Mouse (Mus musculus) kidney, adult 2 months (tissue): ENCODE measurements around the gene Lrrc74a. TPM values are rescaled to one million over a fixed set of nuclear protein-coding genes. Genes with fewer than 3 reads are reported as not detected.

ENCODE experiments used
- DNase-seq: peaks from one replicate; pipeline ENCODE4 v3.0.0; 2021
- H3K27ac ChIP-seq: fragments of 200-500 bp; 2 replicates; pipeline ENCODE4 v1.5.1; 2012; ENCODE audit warnings: low read depth, low read length, control low read depth, inconsistent platforms; ENCODE audit not compliant: insufficient read depth
- H3K27me3 ChIP-seq: fragments of 200-500 bp; replicated peaks from 2 replicates; pipeline ENCODE4 v1.6.1; 2012; ENCODE audit warnings: mild to moderate bottlenecking, moderate library complexity, low read length, inconsistent platforms; ENCODE audit not compliant: control insufficient read depth, insufficient read depth
- H3K36me3 ChIP-seq: fragments of 200-500 bp; 2 replicates; pipeline ENCODE4 v1.6.1; 2012; ENCODE audit warnings: mild to moderate bottlenecking, moderate library complexity, low read length, inconsistent platforms; ENCODE audit not compliant: control insufficient read depth, insufficient read depth
- H3K4me1 ChIP-seq: fragments of 200-500 bp; 2 replicates; pipeline ENCODE4 v1.6.1; 2011; ENCODE audit warnings: low read length; ENCODE audit not compliant: control insufficient read depth, insufficient read depth
- H3K4me3 ChIP-seq: fragments of 200-500 bp; 2 replicates; pipeline ENCODE4 v1.5.1; 2011; ENCODE audit warnings: mild to moderate bottlenecking, low read depth, low read length, control low read depth; ENCODE audit not compliant: insufficient read depth
- CTCF ChIP-seq: fragments of 200-500 bp; conservative IDR thresholded peaks from 2 replicates; pipeline ENCODE4 v1.5.1; 2011; ENCODE audit warnings: low read depth, mild to moderate bottlenecking, control low read depth, low read length, moderate library complexity, mixed read lengths; ENCODE audit not compliant: insufficient read depth, insufficient read length
- POLR2A ChIP-seq: fragments of 200-500 bp; IDR thresholded peaks from one replicate; pipeline ENCODE4 v1.6.1; 2011; ENCODE audit warnings: low read depth, low read length, control low read depth
- WGBS: fragments of 180-500 bp; shearing (Covaris S2); methylation state at CpG from one replicate; pipeline ENCODE4 v1.1.7; 2018; 5-methylcytosine and 5-hydroxymethylcytosine counted together
- polyA plus RNA-seq: library from polyadenylated mRNA; depleted of rRNA; stranded (reverse); fragments of >200 nt; gene quantifications from 2 replicates; pipeline ENCODE4 v1.2.3, GENCODE M21; 2012

Gene Lrrc74a
- polyA plus RNA-seq, 1 experiment = not detected

GRCm38 (mm10) chr12:86701491-86701890, 32.7 kb upstream of the Lrrc74a start:
- no peaks in the 10 kb centered on the region for H3K36me3 ChIP-seq
- WGBS = 90% methylated on average over 4 of the region's 4 CpGs
- no peak overlapping the region for H3K4me3 ChIP-seq
- no peak overlapping the region for H3K27ac ChIP-seq
- no peaks in the 10 kb centered on the region for H3K4me1 ChIP-seq
- DNase-seq = no peak
- TF ChIP-seq CTCF = no peak
- H3K27me3 ChIP-seq = no peaks in the 10 kb centered on the region

- H3K4me3 ChIP-seq = no peak overlapping the region
- 98% methylated on average over 3 of the region's 3 CpGs for WGBS
- H3K27ac ChIP-seq = no peak overlapping the region
- H3K4me1 ChIP-seq = no peaks in the 10 kb centered on the region
- H3K27me3 ChIP-seq = no peaks in the 10 kb centered on the region
- TF ChIP-seq CTCF (no peak), POLR2A (no peak)
- no peak for DNase-seq
- H3K36me3 ChIP-seq = no peaks in the 10 kb centered on the region
Measured at GRCm38 (mm10) chr12:86702690-86703089, 31.5 kb upstream of the Lrrc74a start.

GRCm38 (mm10) chr12:86705843-86706242, 28.3 kb upstream of the Lrrc74a start:
- Histone ChIP-seq H3K36me3 (no peaks in the 10 kb centered on the region), H3K27ac (no peak overlapping the region), H3K4me1 (no peaks in the 10 kb centered on the region), H3K4me3 (no peak overlapping the region), H3K27me3 (no peaks in the 10 kb centered on the region)
- WGBS = 84% methylated on average over 5 of the region's 5 CpGs
- TF ChIP-seq POLR2A = no peak
- no peak for TF ChIP-seq CTCF
- no peak for DNase-seq

GRCm38 (mm10) chr12:86714026-86714425, 20.1 kb upstream of the Lrrc74a start:
- 77% methylated on average over 5 of the region's 5 CpGs for WGBS
- TF ChIP-seq CTCF = no peak; the same call in 1 of the 2 replicates
- no peak for TF ChIP-seq POLR2A
- Histone ChIP-seq H3K27ac (no peak overlapping the region), H3K4me1 (no peaks in the 10 kb centered on the region), H3K27me3 (no peaks in the 10 kb centered on the region), H3K36me3 (no peaks in the 10 kb centered on the region), H3K4me3 (no peak overlapping the region)
- no peak for DNase-seq

- H3K27me3 ChIP-seq = no peaks in the 10 kb centered on the region
- no peak overlapping the region for H3K4me3 ChIP-seq
- peak; percentile 70 for TF ChIP-seq CTCF
- no peak for TF ChIP-seq POLR2A
- H3K36me3 ChIP-seq = no peaks in the 10 kb centered on the region
- peak; percentile 50 for DNase-seq
- H3K27ac ChIP-seq = no peak overlapping the region
- 62% methylated on average over 5 of the region's 5 CpGs for WGBS
- no peaks in the 10 kb centered on the region for H3K4me1 ChIP-seq
Measured at GRCm38 (mm10) chr12:86715401-86715800, 18.8 kb upstream of the Lrrc74a start.

GRCm38 (mm10) chr12:86716962-86717361, 17.2 kb upstream of the Lrrc74a start:
- WGBS = 81% methylated on average over 11 of the region's 11 CpGs
- no peaks in the 10 kb centered on the region for H3K27me3 ChIP-seq
- no peak for TF ChIP-seq POLR2A
- TF ChIP-seq CTCF = no peak
- no peak overlapping the region for H3K27ac ChIP-seq
- DNase-seq = no peak
- no peaks in the 10 kb centered on the region for H3K4me1 ChIP-seq
- H3K36me3 ChIP-seq = no peaks in the 10 kb centered on the region
- no peak overlapping the region for H3K4me3 ChIP-seq

GRCm38 (mm10) chr12:86719961-86720639, 14.1 kb upstream of the Lrrc74a start:
- no peak for DNase-seq
- Histone ChIP-seq H3K4me1 (no peaks in the 10 kb centered on the region), H3K27ac (no peak overlapping the region), H3K4me3 (no peak overlapping the region), H3K27me3 (no peaks in the 10 kb centered on the region), H3K36me3 (no peaks in the 10 kb centered on the region)
- TF ChIP-seq CTCF (no peak), POLR2A (no peak)
- WGBS = 81% methylated on average over 18 of the region's 18 CpGs

- DNase-seq = no peak
- Histone ChIP-seq H3K36me3 (no peaks in the 10 kb centered on the region), H3K27me3 (no peaks in the 10 kb centered on the region), H3K4me1 (no peaks in the 10 kb centered on the region), H3K4me3 (no peak overlapping the region), H3K27ac (no peak overlapping the region)
- WGBS = 83% methylated on average over 5 of the region's 5 CpGs
- TF ChIP-seq CTCF (no peak), POLR2A (no peak)
Measured at GRCm38 (mm10) chr12:86721453-86721852, 12.7 kb upstream of the Lrrc74a start.
